Mouse (Mus musculus) embryonic facial prominence, embryonic 11.5 days (tissue): ENCODE results near the gene Cpa4. TPM values are rescaled to one million over a fixed set of nuclear protein-coding genes. Genes with fewer than 3 reads are reported as not detected.

Experiments
- ATAC-seq: fragments of 200-750 bp; cut with Nextera tagmentation; replicated peaks from 2 replicates; pipeline ENCODE4 v1.8.0; 2017; ENCODE audit warnings: low read depth; ENCODE audit not compliant: insufficient number of reproducible peaks, low FRiP score, low TSS enrichment
- DNase-seq: peaks from one replicate; pipeline ENCODE4 v3.0.0-alpha.2; 2015; ENCODE audit warnings: low spot score
- H3K27ac ChIP-seq: fragments of 300-500 bp; sonication (generic); replicated peaks from 2 replicates; pipeline ENCODE4 v1.5.1; 2014; ENCODE audit warnings: mild to moderate bottlenecking, low read depth, low read length, control low read depth
- H3K27me3 ChIP-seq: fragments of 300-500 bp; sonication (generic); 2 replicates; pipeline ENCODE4 v1.6.1; 2014; ENCODE audit warnings: mild to moderate bottlenecking, low read length, moderate library complexity, mixed read lengths; ENCODE audit not compliant: control insufficient read depth, insufficient read depth
- H3K36me3 ChIP-seq: fragments of 300-500 bp; sonication (generic); replicated peaks from 2 replicates; pipeline ENCODE4 v1.6.1; 2014; ENCODE audit warnings: low read depth, mild to moderate bottlenecking, low read length, moderate library complexity, mixed read lengths; ENCODE audit not compliant: control insufficient read depth, insufficient read depth
- H3K4me1 ChIP-seq: fragments of 300-500 bp; sonication (generic); 2 replicates; pipeline ENCODE4 v1.6.1; 2014; ENCODE audit warnings: low read length, mixed read lengths; ENCODE audit not compliant: control insufficient read depth, insufficient read depth
- H3K4me2 ChIP-seq: fragments of 300-500 bp; sonication (generic); 2 replicates; pipeline ENCODE4 v1.6.1; 2014; ENCODE audit warnings: low read depth, mild to moderate bottlenecking, control low read depth, low read length, moderate library complexity
- H3K4me3 ChIP-seq: fragments of 300-500 bp; sonication (generic); 2 replicates; pipeline ENCODE4 v1.5.1; 2014; ENCODE audit warnings: low read depth, low read length, control low read depth
- H3K9ac ChIP-seq: fragments of 300-500 bp; sonication (generic); replicated peaks from 2 replicates; pipeline ENCODE4 v1.6.1; 2014; ENCODE audit warnings: mild to moderate bottlenecking, control low read depth, low read length
- H3K9me3 ChIP-seq: fragments of 300-500 bp; sonication (generic); replicated peaks from 2 replicates; pipeline ENCODE4 v1.6.1; 2016; ENCODE audit warnings: mild to moderate bottlenecking, low read length, inconsistent platforms, mixed read lengths; ENCODE audit not compliant: control insufficient read depth
- WGBS: fragments of 180-500 bp; shearing (Covaris S2); extraction: QIAGEN DNeasy Blood & Tissue Kit; methylation state at CpG from one replicate; pipeline ENCODE4 v1.1.7; 2014; 5-methylcytosine and 5-hydroxymethylcytosine counted together
- polyA plus RNA-seq: library from polyadenylated mRNA; unstranded; fragments of >200 nt; fragmentation: Nextera tagmentation; extraction: Ambion mirVana; gene quantifications from 2 replicates; pipeline ENCODE4 v1.2.1, GENCODE M21; 2014

Cpa4 gene
- polyA plus RNA-seq, 1 experiment from 2014 or later = 1.4 TPM

DNA sequence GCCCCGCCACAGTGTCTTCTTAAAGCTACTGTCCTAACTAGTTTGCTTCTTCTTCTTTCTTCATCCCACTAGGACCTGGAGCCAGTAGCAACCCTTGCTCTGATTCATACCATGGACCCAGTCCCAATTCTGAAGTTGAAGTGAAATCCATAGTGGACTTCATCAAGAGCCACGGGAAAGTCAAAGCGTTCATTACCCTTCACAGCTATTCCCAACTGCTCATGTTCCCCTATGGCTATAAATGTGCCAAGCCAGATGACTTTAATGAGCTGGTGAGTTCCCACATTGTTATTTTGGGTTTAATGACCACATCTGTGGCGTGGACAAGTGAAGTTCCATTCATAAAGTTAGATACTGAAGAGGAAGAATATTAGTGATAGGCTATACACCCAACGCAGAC, 14.1 kb upstream of the Cpa4 start:
- no peak overlapping the region for H3K9ac ChIP-seq
- no peaks in the 10 kb centered on the region for H3K36me3 ChIP-seq
- ATAC-seq = no peak
- H3K4me2 ChIP-seq = no peak overlapping the region
- 90% methylated on average over 5 of the region's 5 CpGs for WGBS
- H3K4me3 ChIP-seq = no peak overlapping the region
- DNase-seq = no peak
- no peaks in the 10 kb centered on the region for H3K9me3 ChIP-seq
- no peaks in the 10 kb centered on the region; the same call in 1 of the 2 replicates for H3K4me1 ChIP-seq
- H3K27me3 ChIP-seq = no peaks in the 10 kb centered on the region
- no peak overlapping the region for H3K27ac ChIP-seq

- 94% methylated on average over 5 of the region's 5 CpGs for WGBS
Measured at GRCm38 (mm10) chr6:30554621-30555170, 13.5 kb upstream of the Cpa4 start.

DNA sequence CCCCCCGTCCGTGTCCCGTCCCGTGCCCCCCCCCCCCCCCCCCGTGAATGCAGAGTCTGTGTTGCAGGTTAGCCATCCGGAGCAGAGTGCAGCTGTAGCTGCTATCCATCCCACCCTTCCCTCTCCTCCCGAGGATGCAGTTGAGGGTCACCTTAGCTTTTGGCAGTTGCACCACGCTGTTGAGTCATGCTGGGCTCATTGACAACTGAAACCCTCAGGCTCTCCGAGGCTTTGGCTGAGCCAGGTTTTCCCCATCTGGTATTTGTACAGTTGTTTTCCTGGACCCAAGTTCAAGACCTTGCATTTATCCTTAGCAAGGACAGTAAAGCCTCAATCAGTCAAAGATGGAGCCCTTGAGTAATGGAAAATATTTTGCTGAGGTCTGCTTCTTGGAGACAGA, 12.1 kb upstream of the Cpa4 start:
- Histone ChIP-seq H3K4me1 (no peaks in the 10 kb centered on the region), H3K9ac (no peak overlapping the region), H3K27ac (no peak overlapping the region), H3K4me2 (no peak overlapping the region), H3K4me3 (no peak overlapping the region), H3K27me3 (no peaks in the 10 kb centered on the region), H3K36me3 (no peaks in the 10 kb centered on the region), H3K9me3 (no peaks in the 10 kb centered on the region)
- ATAC-seq = no peak
- no peak for DNase-seq
- 13% methylated on average over 4 of the region's 9 CpGs for WGBS

More at GRCm38 (mm10) chr6:30554621-30555170, 13.5 kb upstream of the Cpa4 start:
- no peak for ATAC-seq
- Histone ChIP-seq H3K9ac (no peak overlapping the region), H3K36me3 (no peaks in the 10 kb centered on the region), H3K9me3 (no peaks in the 10 kb centered on the region), H3K4me3 (no peak overlapping the region), H3K4me2 (no peak overlapping the region), H3K27ac (no peak overlapping the region), H3K4me1 (no peaks in the 10 kb centered on the region), H3K27me3 (no peaks in the 10 kb centered on the region)
- no peak for DNase-seq

- H3K9ac ChIP-seq = no peak overlapping the region
- H3K9me3 ChIP-seq = no peaks in the 10 kb centered on the region
- H3K27ac ChIP-seq = no peak overlapping the region
- 56% methylated on average over 1 of the region's 1 CpGs for WGBS
- no peaks in the 10 kb centered on the region for H3K27me3 ChIP-seq
- ATAC-seq = no peak
- no peak overlapping the region for H3K4me3 ChIP-seq
- H3K4me2 ChIP-seq = no peak overlapping the region
- no peaks in the 10 kb centered on the region for H3K36me3 ChIP-seq
- no peak for DNase-seq
- H3K4me1 ChIP-seq = no peaks in the 10 kb centered on the region
Measured at GRCm38 (mm10) chr6:30559726-30560125, 8.4 kb upstream of the Cpa4 start.

- Histone ChIP-seq H3K4me1 (no peaks in the 10 kb centered on the region), H3K9ac (no peak overlapping the region), H3K36me3 (no peaks in the 10 kb centered on the region), H3K27ac (no peak overlapping the region), H3K9me3 (no peaks in the 10 kb centered on the region), H3K4me3 (no peak overlapping the region), H3K27me3 (no peaks in the 10 kb centered on the region), H3K4me2 (no peak overlapping the region)
- 77% methylated on average over 4 of the region's 4 CpGs for WGBS
- no peak for DNase-seq
- ATAC-seq = no peak
Measured at GRCm38 (mm10) chr6:30562132-30562531, 6.0 kb upstream of the Cpa4 start.

DNA sequence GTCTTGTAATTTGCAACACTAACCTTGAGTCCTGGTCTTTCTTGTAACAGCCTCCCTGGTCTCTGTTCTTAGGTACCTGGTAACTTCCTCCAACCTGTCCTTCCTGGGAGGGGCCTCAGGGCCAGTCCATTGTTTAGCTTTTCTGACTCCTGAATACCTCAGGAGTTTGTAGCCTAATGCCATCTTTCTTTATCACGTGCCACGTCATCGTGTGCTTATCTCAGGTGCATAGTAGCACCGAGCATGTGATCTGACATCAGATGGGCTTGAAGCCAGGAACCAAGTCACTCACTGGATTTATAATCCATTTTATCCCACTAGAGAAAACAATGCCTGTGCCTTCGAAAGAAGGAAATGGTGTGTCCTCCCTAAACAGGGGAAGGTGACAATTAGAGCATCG, 4.6 kb upstream of the Cpa4 start:
- ATAC-seq (no peak), DNase-seq (no peak)
- 87% methylated on average over 6 of the region's 6 CpGs for whole genome bisulfite sequencing
- no peak overlapping the region for H3K4me2 ChIP-seq
- H3K36me3 ChIP-seq = no peaks in the 10 kb centered on the region
- H3K9me3 ChIP-seq = no peaks in the 10 kb centered on the region
- no peaks in the 10 kb centered on the region for H3K4me1 ChIP-seq
- H3K27ac ChIP-seq = no peak overlapping the region
- no peaks in the 10 kb centered on the region for H3K27me3 ChIP-seq
- H3K4me3 ChIP-seq = no peak overlapping the region
- no peak overlapping the region for H3K9ac ChIP-seq

DNA sequence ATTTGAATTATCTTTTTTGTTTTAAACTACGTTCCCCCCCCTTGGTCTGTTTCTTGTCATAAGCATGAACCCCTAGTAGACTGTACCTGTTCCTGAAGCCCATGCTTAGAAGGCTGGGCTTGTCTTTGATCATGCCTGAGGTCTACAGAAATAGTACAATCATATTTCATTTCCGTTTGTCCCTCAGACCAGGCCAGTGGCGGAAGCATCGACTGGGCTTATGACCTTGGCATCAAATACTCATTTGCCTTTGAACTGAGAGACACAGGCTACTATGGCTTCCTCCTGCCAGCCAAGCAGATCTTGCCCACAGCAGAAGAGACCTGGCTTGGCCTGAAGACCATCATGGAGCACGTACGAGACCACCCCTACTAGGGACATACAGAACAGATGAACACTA, 4.1 kb upstream of the Cpa4 start:
- Histone ChIP-seq H3K4me2 (no peak overlapping the region), H3K27me3 (no peaks in the 10 kb centered on the region), H3K4me1 (no peaks in the 10 kb centered on the region), H3K27ac (no peak overlapping the region), H3K9me3 (no peaks in the 10 kb centered on the region), H3K36me3 (no peaks in the 10 kb centered on the region), H3K9ac (no peak overlapping the region), H3K4me3 (no peak overlapping the region)
- DNase-seq (no peak), ATAC-seq (no peak)
- 91% methylated on average over 6 of the region's 6 CpGs for WGBS

GRCm38 (mm10) chr6:30569331-30569730, 1.2 kb downstream of the Cpa4 start:
- Histone ChIP-seq H3K9me3 (no peaks in the 10 kb centered on the region), H3K4me2 (no peak overlapping the region), H3K4me1 (no peaks in the 10 kb centered on the region), H3K4me3 (no peak overlapping the region), H3K36me3 (no peaks in the 10 kb centered on the region), H3K9ac (no peak overlapping the region), H3K27me3 (no peaks in the 10 kb centered on the region), H3K27ac (no peak overlapping the region)
- 92% methylated on average over 10 of the region's 10 CpGs for WGBS
- DNase-seq = no peak
- no peak for ATAC-seq
